Mouse (Mus musculus) monocyte, adult 59 days (primary cell): ENCODE measurements around the gene Fam163a. TPM values are rescaled to one million over a fixed set of nuclear protein-coding genes. Genes with fewer than 3 reads are reported as not detected.

Experiments used
- total RNA-seq, 2 experiments: library from RNA; stranded (reverse); gene quantifications; one replicate each; pipeline ENCODE4 v1.2.4; 2023

The Fam163a gene
- total RNA-seq, result not detected

GRCm38 (mm10) chr1:156204656-156205131 is at the start of gene Fam163a:
Fam163a (minus strand) TSS chr1:156205026.

GRCm38 (mm10) chr1:156035930-156036737 is 168.7 kb downstream of the Fam163a start, which contains the start of gene Tor1aip1:
Tor1aip1 (minus strand) TSS chr1:156036480.

GRCm38 (mm10) chr1:156035269-156035929 is 169.4 kb downstream of the Fam163a start, which contains the start of gene Tor1aip2:
Tor1aip2 (plus strand) TSS chr1:156035403.

Other genes starting within 250 kb of the Fam163a start
- gene Cep350, start 231.8 kb downstream of the Fam163a start, total RNA-seq, result 10 to 100 TPM; 80.2 to 84.4 TPM
- 10 to 100 TPM; 56.7 to 58.1 TPM for gene Tor1aip2, start 169.6 kb downstream of the Fam163a start, total RNA-seq
- gene Tor1aip1, start 168.5 kb downstream of the Fam163a start, total RNA-seq, result 100 to 1,000 TPM; 226 to 255 TPM
- not detected for gene Tdrd5, start 98.6 kb upstream of the Fam163a start, total RNA-seq
- not detected for gene Nphs2, start 105.7 kb upstream of the Fam163a start, total RNA-seq
- gene Gm2000, start 161.0 kb upstream of the Fam163a start, total RNA-seq, result 100 to 1,000 TPM; 692 to 734 TPM
- gene Axdnd1, start 216.1 kb upstream of the Fam163a start, total RNA-seq, result 1 to 10 TPM; 1.6 to 2.0 TPM